Mouse (Mus musculus): ENCODE data around the gene Gm9918. TPM values are rescaled to one million over a fixed set of nuclear protein-coding genes. Genes with fewer than 3 reads are reported as not detected.

Gm9918 gene
- not detected for polyA plus RNA-seq (2017; shearing (Covaris generic))

DNA sequence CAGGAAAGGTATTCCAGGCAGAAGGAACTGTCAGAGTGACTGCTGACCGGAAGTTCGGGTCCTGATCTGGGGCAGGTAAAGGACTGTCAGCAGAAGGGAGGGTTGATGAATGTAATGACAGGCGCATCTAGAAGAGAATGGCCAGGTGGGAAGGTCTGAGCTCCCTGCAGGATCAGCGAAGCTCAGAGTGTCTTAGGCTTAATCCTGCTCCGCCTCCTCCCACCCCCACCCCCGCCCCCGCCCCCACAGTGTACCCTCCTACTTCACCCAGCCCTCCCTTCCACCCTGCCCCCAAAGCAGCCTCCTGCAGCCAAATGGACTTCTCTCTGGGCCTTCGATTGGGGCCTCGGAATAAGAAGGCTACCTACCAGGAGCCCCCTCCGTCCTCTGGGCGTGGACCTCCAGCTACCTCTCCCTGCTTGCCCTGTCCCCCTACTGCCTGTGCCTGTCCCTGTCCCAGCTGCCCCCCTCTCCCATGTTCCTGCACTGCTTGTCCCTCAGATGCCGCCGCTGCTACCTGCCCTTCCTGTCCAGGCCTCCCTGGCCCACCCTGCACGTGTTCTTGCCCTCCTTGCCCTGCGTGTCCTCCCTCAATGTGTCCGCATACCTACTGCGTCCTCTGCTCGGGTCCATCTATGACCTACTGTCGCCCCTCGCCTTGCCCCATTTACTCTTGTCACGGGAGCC lies at the start of gene Gm9918:
Gm9918 (plus strand) TSS at position 290 of the 687 bp plus-strand sequence.

DNA sequence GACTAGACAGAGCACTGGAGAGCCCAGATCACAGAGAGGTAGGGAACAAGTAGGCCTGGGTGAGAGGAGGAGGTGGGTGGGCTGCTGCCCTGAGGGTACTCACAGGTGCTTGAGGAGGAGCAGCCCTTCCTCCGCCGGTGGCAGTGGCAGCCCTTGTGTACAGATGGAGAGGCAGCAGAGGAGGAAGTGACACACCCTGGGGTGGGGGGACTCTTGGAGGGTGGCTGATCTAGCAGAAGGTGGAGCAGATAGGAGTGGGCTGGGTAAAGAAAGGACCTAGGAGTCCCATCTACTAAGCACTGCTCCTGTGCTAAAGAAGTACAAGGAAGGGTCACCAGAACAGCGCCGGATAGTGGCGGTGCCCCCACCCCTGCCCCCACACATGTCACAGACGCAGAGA lies 38.6 kb upstream of the Gm9918 start, which contains the start of gene Itgb7:
Itgb7 (minus strand) TSS at position 197 of the 400 bp plus-strand sequence.

DNA sequence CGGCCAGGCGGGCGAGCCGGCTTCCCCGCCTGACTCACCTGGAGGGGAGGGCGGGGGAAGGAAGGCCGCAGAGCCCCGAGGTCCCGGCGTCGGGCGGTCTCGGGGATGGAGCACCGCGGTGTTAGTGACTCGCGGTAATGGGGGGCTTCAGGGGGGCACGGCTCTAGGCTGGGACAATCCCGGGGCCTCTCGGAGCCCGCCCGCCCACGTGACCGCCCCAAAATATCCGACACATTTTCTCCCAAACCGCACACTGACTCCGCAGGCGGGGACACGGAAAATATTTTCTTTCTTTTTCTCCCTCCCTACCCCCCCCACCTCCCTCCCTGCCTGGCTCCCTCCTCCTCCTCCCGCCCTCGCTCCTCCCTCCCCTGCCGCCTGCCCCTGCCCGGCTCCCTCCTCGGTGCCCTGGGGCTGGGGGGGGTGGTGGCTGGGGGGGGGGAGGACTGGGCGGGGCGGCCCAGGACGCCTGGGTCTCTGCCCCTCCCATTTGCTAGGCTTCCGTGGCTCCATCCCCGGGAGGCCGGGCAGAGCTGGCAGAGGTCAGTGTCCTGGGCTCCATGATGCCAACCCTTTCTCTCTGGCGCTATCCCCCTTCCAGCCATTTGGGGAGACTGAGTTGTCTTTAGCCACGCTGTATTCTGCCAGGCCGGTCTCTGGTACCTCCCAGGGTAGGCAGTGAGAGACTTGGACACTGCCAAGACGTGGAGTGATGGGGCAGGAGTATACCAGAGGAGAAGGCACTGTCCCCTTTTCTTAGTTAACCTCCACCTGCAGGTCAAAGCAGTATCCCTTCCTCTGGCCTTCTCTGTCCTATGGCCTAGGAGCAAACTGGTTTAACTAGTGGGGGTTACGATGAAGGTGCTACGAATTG lies 12.9 kb upstream of the Gm9918 start, which contains the start of gene Rarg:
Rarg (minus strand) TSS at position 316 of the 874 bp plus-strand sequence.

DNA sequence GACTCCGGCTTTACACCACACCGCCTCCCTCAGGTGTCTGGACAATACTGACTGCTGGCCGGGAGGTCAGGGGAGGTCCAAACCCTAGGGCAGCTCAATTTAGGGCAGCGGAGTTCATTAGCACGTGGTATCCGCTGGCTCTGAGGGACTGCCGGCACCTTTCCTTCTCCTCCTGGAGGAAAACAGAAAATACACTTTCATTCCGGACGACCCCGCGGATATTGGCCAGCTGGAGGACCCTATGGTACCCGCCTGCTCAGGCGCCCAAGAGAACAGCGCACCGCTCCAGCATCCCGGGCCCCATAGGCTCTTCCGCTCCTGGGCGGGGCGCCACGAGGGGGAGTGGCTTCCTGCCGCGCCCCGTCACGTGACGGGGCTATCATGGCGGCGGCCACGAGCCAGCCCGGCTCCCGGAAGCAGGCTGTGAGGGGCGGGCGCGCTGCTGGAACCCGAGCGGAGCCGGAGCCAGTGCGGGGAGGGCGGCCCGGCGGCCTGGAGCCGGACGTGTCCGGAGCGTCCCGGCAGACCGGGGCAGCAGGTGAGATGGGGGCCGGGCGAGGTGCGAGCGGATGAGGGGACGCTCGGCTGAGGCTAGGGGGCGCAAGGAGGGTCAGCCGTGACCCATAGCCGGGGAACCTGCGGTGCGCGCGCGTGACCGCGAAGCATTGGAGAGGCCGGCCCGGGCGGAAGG lies 8.9 kb downstream of the Gm9918 start, which contains the start of gene Mfsd5:
Mfsd5 (plus strand) TSS at position 363 of the 691 bp plus-strand sequence.

DNA sequence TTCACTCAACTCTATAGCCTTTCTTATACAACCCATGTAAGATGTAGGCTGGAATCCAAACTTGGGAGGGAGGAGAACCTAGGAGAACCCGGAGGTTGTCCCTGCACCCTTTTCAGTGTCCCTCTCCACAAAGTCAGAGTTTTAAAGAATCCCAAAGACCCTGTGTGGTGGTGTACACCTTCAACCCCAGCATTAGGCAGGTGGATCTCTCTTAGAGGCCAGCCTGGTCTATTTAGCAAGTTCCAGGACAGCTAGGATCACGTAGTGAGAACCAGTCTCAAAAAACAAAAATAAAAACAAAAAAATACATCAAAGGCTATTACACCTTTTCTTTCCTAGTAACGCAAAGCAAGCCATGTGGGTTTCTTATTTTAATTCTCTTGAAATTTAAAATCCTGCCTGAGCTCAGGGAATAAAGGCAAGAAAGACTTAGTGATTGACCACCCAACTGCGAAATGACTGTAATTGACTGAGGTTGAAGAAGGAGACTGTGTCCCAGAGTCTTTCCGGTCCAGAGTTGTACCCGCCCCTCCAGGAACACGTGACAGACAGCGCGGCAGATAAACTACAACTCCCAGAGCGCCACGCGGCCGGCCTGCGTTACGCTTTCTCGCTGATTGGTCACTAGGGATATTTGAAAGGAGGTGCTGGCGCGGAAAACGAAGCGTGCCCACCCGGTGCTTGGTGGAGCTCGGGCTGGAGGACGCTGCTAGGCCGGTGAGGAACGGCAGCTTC lies 25.4 kb downstream of the Gm9918 start, which contains the start of gene Espl1:
Espl1 (plus strand) TSS at position 634 of the 735 bp plus-strand sequence.

Other genes starting within 250 kb of the Gm9918 start
- not detected for gene Krt18, start 242.4 kb upstream of the Gm9918 start, polyA plus RNA-seq (2017; shearing (Covaris generic))
- gene Eif4b, start 196.8 kb upstream of the Gm9918 start, polyA plus RNA-seq (2017; shearing (Covaris generic)): 119 TPM
- gene Tns2, start 170.2 kb upstream of the Gm9918 start, polyA plus RNA-seq (2017; shearing (Covaris generic)): not detected
- 30.0 TPM for gene Spryd3, start 134.3 kb upstream of the Gm9918 start, polyA plus RNA-seq (2017; shearing (Covaris generic))
- gene Igfbp6, start 126.2 kb upstream of the Gm9918 start, polyA plus RNA-seq (2017; shearing (Covaris generic)): 0.31 TPM
- not detected for gene Soat2, start 120.0 kb upstream of the Gm9918 start, polyA plus RNA-seq (2017; shearing (Covaris generic))
- 135 TPM for gene Zfp740, start 67.3 kb upstream of the Gm9918 start, polyA plus RNA-seq (2017; shearing (Covaris generic))
- gene Csad, start 65.8 kb upstream of the Gm9918 start, polyA plus RNA-seq (2017; shearing (Covaris generic)): 13.8 TPM
- gene Itgb7, start 38.6 kb upstream of the Gm9918 start, polyA plus RNA-seq (2017; shearing (Covaris generic)): 903 TPM
- gene Rarg, start 13.0 kb upstream of the Gm9918 start, polyA plus RNA-seq (2017; shearing (Covaris generic)): 5.5 TPM
- 34.6 TPM for gene Mfsd5, start 8.9 kb downstream of the Gm9918 start, polyA plus RNA-seq (2017; shearing (Covaris generic))
- gene Espl1, start 25.7 kb downstream of the Gm9918 start, polyA plus RNA-seq (2017; shearing (Covaris generic)): not detected
- 462 TPM for gene Pfdn5, start 55.6 kb downstream of the Gm9918 start, polyA plus RNA-seq (2017; shearing (Covaris generic))
- 47.0 TPM for gene Myg1, start 61.1 kb downstream of the Gm9918 start, polyA plus RNA-seq (2017; shearing (Covaris generic))
- 49.0 TPM for gene Aaas, start 80.2 kb downstream of the Gm9918 start, polyA plus RNA-seq (2017; shearing (Covaris generic))
- gene Sp7, start 96.6 kb downstream of the Gm9918 start, polyA plus RNA-seq (2017; shearing (Covaris generic)): not detected
- 19.8 TPM for gene Sp1, start 135.6 kb downstream of the Gm9918 start, polyA plus RNA-seq (2017; shearing (Covaris generic))
- not detected for gene Amhr2, start 174.8 kb downstream of the Gm9918 start, polyA plus RNA-seq (2017; shearing (Covaris generic))
- 106 TPM for gene Prr13, start 188.5 kb downstream of the Gm9918 start, polyA plus RNA-seq (2017; shearing (Covaris generic))
- gene Pcbp2, start 200.0 kb downstream of the Gm9918 start, polyA plus RNA-seq (2017; shearing (Covaris generic)): 141 TPM
- gene Gm10337, start 233.2 kb downstream of the Gm9918 start, polyA plus RNA-seq (2017; shearing (Covaris generic)): not detected
- 7.3 TPM for gene Map3k12, start 246.5 kb downstream of the Gm9918 start, polyA plus RNA-seq (2017; shearing (Covaris generic))
- 77.4 TPM for gene Tarbp2, start 247.6 kb downstream of the Gm9918 start, polyA plus RNA-seq (2017; shearing (Covaris generic))